31 mouse cellular contexts compared by ENCODE assay signal in genomic region chr4:149378819-149379218, GRCm38 (mm10). TPM values are rescaled to one million over a fixed set of nuclear protein-coding genes. Genes with fewer than 3 reads are reported as not detected.
DNase-seq lines count a peak whose midpoint lies in the region; ATAC-seq and TF ChIP-seq lines count a peak whose summit lies in the region.
"Had no signal": no experiment of that assay in that cellular context is flagged by ENCODE, and none has a peak within 500 bp of the region (broad histone marks: within the 10 kb centered on the region; RNA-seq: fewer than 3 reads in every experiment).

No protein-coding gene starts in this region.

- no peak overlapping the region for H3K4me2 ChIP-seq in embryonic facial prominence, embryonic 14.5 days (ENCODE audit: low read depth, low read length)
- H3K4me2 ChIP-seq in neural tube, embryonic 13.5 days, result no peak overlapping the region
- H3K4me2 ChIP-seq in neural tube, embryonic 15.5 days, result no peak overlapping the region
- H3K4me2 ChIP-seq: embryonic facial prominence, embryonic 15.5 days; forebrain, embryonic 13.5 days; heart, embryonic 11.5 days; limb, embryonic 12.5 days; liver, embryonic 15.5 days; lung, embryonic 14.5 days had no signal

- H3K9ac ChIP-seq in embryonic facial prominence, embryonic 14.5 days (ENCODE audit: low read depth, low read length), result no peak overlapping the region
- no peak overlapping the region for H3K9ac ChIP-seq in neural tube, embryonic 13.5 days
- H3K9ac ChIP-seq in neural tube, embryonic 15.5 days (replicated peaks), result no peak overlapping the region
- H3K9ac ChIP-seq: embryonic facial prominence, embryonic 15.5 days; forebrain, embryonic 13.5 days; limb, embryonic 12.5 days; liver, embryonic 15.5 days; lung, embryonic 14.5 days had no signal

- H3K27ac ChIP-seq in embryonic facial prominence, embryonic 14.5 days (replicated peaks; ENCODE audit: low read depth, low read length), result no peak overlapping the region
- no peak overlapping the region for H3K27ac ChIP-seq in embryonic facial prominence, embryonic 10.5 days (replicated peaks)
- H3K27ac ChIP-seq in layer of hippocampus, adult 2 months, result peak overlapping the region; percentile 58
- 0 out of 2 replicates have a peak overlapping the region, but pooled peaks have one; percentile 6 for H3K27ac ChIP-seq in neural tube, embryonic 13.5 days (replicated peaks)
- H3K27ac ChIP-seq in neural tube, embryonic 15.5 days (replicated peaks), result 0 out of 2 replicates have a peak overlapping the region, but pooled peaks have one; percentile 15
- H3K27ac ChIP-seq: embryonic facial prominence, embryonic 15.5 days; forebrain, embryonic 13.5 days; kidney, postnatal 0 days; limb, embryonic 12.5 days; liver, embryonic 15.5 days had no signal

- ATAC-seq in embryonic facial prominence, embryonic 14.5 days (ENCODE audit: low read depth), result 0 out of 2 replicates have a peak, but pooled peaks have one; percentile 24
- no peak for ATAC-seq in neural tube, embryonic 13.5 days (ENCODE audit: low read depth)
- no peak for ATAC-seq in neural tube, embryonic 15.5 days (ENCODE audit: low FRiP score)
- no peak for ATAC-seq in erythroblast, adult 5-6 weeks (replicated peaks; ENCODE audit: low FRiP score, poor library complexity, severe bottlenecking)
- ATAC-seq: forebrain, embryonic 13.5 days; inflammation-experienced regulatory T-cells, adult 6 months had no signal

- H3K4me3 ChIP-seq in embryonic facial prominence, embryonic 14.5 days (ENCODE audit: low read depth, low read length), result no peak overlapping the region
- no peak overlapping the region for H3K4me3 ChIP-seq in embryonic facial prominence, embryonic 10.5 days
- H3K4me3 ChIP-seq in layer of hippocampus, adult 2 months, result no peak overlapping the region
- H3K4me3 ChIP-seq in neural tube, embryonic 13.5 days, result no peak overlapping the region
- H3K4me3 ChIP-seq in neural tube, embryonic 15.5 days (replicated peaks), result no peak overlapping the region
- H3K4me3 ChIP-seq: embryonic facial prominence, embryonic 15.5 days; forebrain, embryonic 13.5 days; limb, embryonic 12.5 days; liver, embryonic 15.5 days had no signal

- H3K27me3 ChIP-seq in embryonic facial prominence, embryonic 14.5 days (replicated peaks; ENCODE audit: control insufficient read depth, insufficient read depth, low read length), result no peaks in the 10 kb centered on the region
- no peaks in the 10 kb centered on the region for H3K27me3 ChIP-seq in embryonic facial prominence, embryonic 10.5 days (replicated peaks; ENCODE audit: low read depth, poor library complexity, severe bottlenecking)
- H3K27me3 ChIP-seq in neural tube, embryonic 13.5 days, result no peaks in the 10 kb centered on the region
- H3K27me3 ChIP-seq in neural tube, embryonic 15.5 days (replicated peaks), result no peaks in the 10 kb centered on the region
- H3K27me3 ChIP-seq: CH12.LX; embryonic facial prominence, embryonic 15.5 days; forebrain, embryonic 13.5 days; limb, embryonic 12.5 days; liver, embryonic 15.5 days had no signal

- 0 out of 2 replicates have a peak, but pooled peaks cover 4% of the 10 kb centered on the region for H3K4me1 ChIP-seq in embryonic facial prominence, embryonic 14.5 days (ENCODE audit: control insufficient read depth, insufficient read depth, low read length)
- H3K4me1 ChIP-seq in embryonic facial prominence, embryonic 10.5 days, result peaks cover 22% of the 10 kb centered on the region
- H3K4me1 ChIP-seq in neural tube, embryonic 13.5 days (replicated peaks), result peaks cover 10% of the 10 kb centered on the region; the same call in 1 of the 2 replicates
- H3K4me1 ChIP-seq in neural tube, embryonic 15.5 days, result 0 out of 2 replicates have a peak, but pooled peaks cover 3% of the 10 kb centered on the region
- H3K4me1 ChIP-seq: forebrain, embryonic 13.5 days; liver, embryonic 15.5 days had no signal

- no peak for TF ChIP-seq CTCF in layer of hippocampus, adult 2 months (conservative IDR thresholded peaks at IDR 0.05)

- no peaks in the 10 kb centered on the region for H3K9me3 ChIP-seq in embryonic facial prominence, embryonic 14.5 days (ENCODE audit: control insufficient read depth, low read length)
- H3K9me3 ChIP-seq in embryonic facial prominence, embryonic 10.5 days, result no peaks in the 10 kb centered on the region
- no peaks in the 10 kb centered on the region for H3K9me3 ChIP-seq in neural tube, embryonic 13.5 days
- no peaks in the 10 kb centered on the region for H3K9me3 ChIP-seq in neural tube, embryonic 15.5 days (replicated peaks)
- H3K9me3 ChIP-seq: embryonic facial prominence, embryonic 15.5 days; forebrain, embryonic 13.5 days; limb, embryonic 12.5 days; liver, embryonic 15.5 days had no signal

- DNase-seq in embryonic facial prominence, embryonic 14.5 days (ENCODE audit: low spot score), result peak; percentile 42
- no peak for DNase-seq in embryonic facial prominence, embryonic 10.5 days (ENCODE audit: low spot score)
- no peak for DNase-seq in layer of hippocampus, adult 2 months (ENCODE audit: low spot score in 2 of 2)
- no peak for DNase-seq in layer of hippocampus, adult 18-20 months (ENCODE audit: low spot score in 2 of 2)
- no peak for DNase-seq in neural tube, embryonic 10.5 days (ENCODE audit: extremely low spot score, low spot score)
- DNase-seq: adrenal gland, adult 8-10 months; cerebellum, adult 11 months; cerebellum, adult 9-10 months; cerebellum, postnatal 36 days; gastrocnemius, postnatal 14 days; heart, adult 11 months; heart, postnatal 36 days; kidney, adult 2 months; kidney, postnatal 4 days; layer of hippocampus, adult 9-11 months; lung, embryonic 14.5 days; lung, postnatal 14 days; right cerebral cortex, adult 18-20 months; spleen, adult 18-20 months; thymus, postnatal 14 days had no signal

- peaks cover 89% of the 10 kb centered on the region for H3K36me3 ChIP-seq in embryonic facial prominence, embryonic 14.5 days (ENCODE audit: control insufficient read depth, insufficient read depth, low read length)
- H3K36me3 ChIP-seq in embryonic facial prominence, embryonic 10.5 days (replicated peaks), result peaks cover 99% of the 10 kb centered on the region
- H3K36me3 ChIP-seq in neural tube, embryonic 13.5 days, result peaks cover 92% of the 10 kb centered on the region
- H3K36me3 ChIP-seq in neural tube, embryonic 15.5 days, result peaks cover 65% of the 10 kb centered on the region

- 68% methylated on average over 8 of the region's 8 CpGs for WGBS in embryonic facial prominence, embryonic 14.5 days
- 84% methylated on average over 8 of the region's 8 CpGs for WGBS in embryonic facial prominence, embryonic 10.5 days
- WGBS in neural tube, embryonic 13.5 days, result 75% methylated on average over 8 of the region's 8 CpGs
- 68% methylated on average over 8 of the region's 8 CpGs for WGBS in neural tube, embryonic 15.5 days

RNA-seq across cellular contexts. Expression of gene Ube4b, which starts 47.7 kb away (rescaled TPM):
- polyA plus RNA-seq in embryonic facial prominence, embryonic 14.5 days (2014; fragmentation: Nextera tagmentation; extraction: Ambion mirVana), result 42.2 and 43.7 TPM in 2 replicates
- polyA plus RNA-seq in embryonic facial prominence, embryonic 10.5 days (2016; fragmentation: Nextera tagmentation; extraction: Ambion mirVana), result 65.5 and 71.8 TPM in 2 replicates
- 100 to 1,000 TPM; 105 to 107 TPM for total RNA-seq in layer of hippocampus, adult 2 months (2021)
- 100 to 1,000 TPM; 102 to 108 TPM for total RNA-seq in layer of hippocampus, adult 18-20 months (2021)
- polyA plus RNA-seq in neural tube, embryonic 13.5 days (2015; fragmentation: Nextera tagmentation; extraction: Ambion mirVana), result 58.2 and 67.6 TPM in 2 replicates
- 50.4 and 54.5 TPM in 2 replicates for polyA plus RNA-seq in neural tube, embryonic 15.5 days (2015; fragmentation: Nextera tagmentation; extraction: Ambion mirVana)
- total RNA-seq in erythroblast, adult 5-6 weeks (2015; ENCODE audit: low replicate concordance), result 29.9 and 37.1 TPM in 2 replicates
- total RNA-seq in erythroblast, adult 5-6 weeks (2017; ENCODE audit: low replicate concordance), result 26.8 and 34.8 TPM in 2 replicates

Comparison
In these comparisons a context has a peak if more than half of its experiments do, and no peak if none do; other contexts are left out.
1. H3K27ac ChIP-seq: peak in layer of hippocampus, adult 2 months (single experiment), neural tube, embryonic 13.5 days (single experiment) and neural tube, embryonic 15.5 days (single experiment); none in embryonic facial prominence, embryonic 14.5 days (single experiment) and embryonic facial prominence, embryonic 10.5 days (single experiment).